Mouse (Mus musculus): ENCODE measurements at regions not wholly inside any gene's neighbourhood (a gene's known extent, or its start where the extent isn't known, plus 50 kb on each side); places are given as distances from the start of the nearest gene placed in this dataset.

- no peak for DNase-seq (ENCODE audit: low spot score)
These were observed 108.7 kb downstream of the Gm10260 start for GRCm38 (mm10) chr13:97651761-97652160.

- no peak for DNase-seq (ENCODE audit: low spot score)
These were observed 109.3 kb downstream of the Gm10260 start for GRCm38 (mm10) chr13:97651176-97651575.

- DNase-seq (ENCODE audit: low spot score), result no peak
These were observed 110.2 kb downstream of the Gm10260 start for GRCm38 (mm10) chr13:97650191-97650590.

- no peak for DNase-seq (ENCODE audit: low spot score)
These were observed 112.9 kb downstream of the Gm10260 start for GRCm38 (mm10) chr13:97647486-97647885.

- DNase-seq (ENCODE audit: low spot score), result no peak
These were observed 114.4 kb downstream of the Gm10260 start for GRCm38 (mm10) chr13:97646021-97646385.

GRCm38 (mm10) chr13:97645107-97646020 lies 115.1 kb downstream of the Gm10260 start:
- DNase-seq (ENCODE audit: low spot score), result no peak

- DNase-seq (ENCODE audit: low spot score), result no peak
These were observed 120.2 kb downstream of the Gm10260 start for GRCm38 (mm10) chr13:97640236-97640635.

- no peak for DNase-seq (ENCODE audit: low spot score)
These were observed 120.8 kb downstream of the Gm10260 start for GRCm38 (mm10) chr13:97639656-97640055.

- no peak for DNase-seq (ENCODE audit: low spot score)
These were observed 121.9 kb downstream of the Gm10260 start for GRCm38 (mm10) chr13:97638457-97639088.

- DNase-seq (ENCODE audit: low spot score), result no peak
These were observed 122.9 kb downstream of the Gm10260 start for GRCm38 (mm10) chr13:97637506-97637905.

- DNase-seq (ENCODE audit: low spot score), result no peak
These were observed 126.2 kb downstream of the Gm10260 start for GRCm38 (mm10) chr13:97634041-97634788.

- DNase-seq (ENCODE audit: low spot score), result no peak
These were observed 126.9 kb downstream of the Gm10260 start for GRCm38 (mm10) chr13:97633551-97633950.

- no peak for DNase-seq (ENCODE audit: low spot score)
These were observed 128.5 kb downstream of the Gm10260 start for GRCm38 (mm10) chr13:97631872-97632402.

GRCm38 (mm10) chr13:97630921-97631320 lies 129.5 kb downstream of the Gm10260 start:
- no peak for DNase-seq (ENCODE audit: low spot score)

- DNase-seq (ENCODE audit: low spot score), result no peak
These were observed 131.8 kb downstream of the Gm10260 start for GRCm38 (mm10) chr13:97628608-97629007.

- no peak for DNase-seq (ENCODE audit: low spot score)
These were observed 133.2 kb downstream of the Gm10260 start for GRCm38 (mm10) chr13:97627247-97627646.

GRCm38 (mm10) chr13:97626786-97627185 lies 133.6 kb downstream of the Gm10260 start:
- DNase-seq (ENCODE audit: low spot score), result no peak

GRCm38 (mm10) chr13:97626116-97626515 lies 134.3 kb downstream of the Gm10260 start:
- no peak for DNase-seq (ENCODE audit: low spot score)

- DNase-seq (ENCODE audit: low spot score), result no peak
These were observed 135.0 kb downstream of the Gm10260 start for GRCm38 (mm10) chr13:97625391-97625790.

- no peak for DNase-seq (ENCODE audit: low spot score)
These were observed 142.2 kb downstream of the Gm10260 start for GRCm38 (mm10) chr13:97618190-97618586.

- no peak for DNase-seq (ENCODE audit: low spot score)
These were observed 142.8 kb downstream of the Gm10260 start for GRCm38 (mm10) chr13:97617511-97618189.

GRCm38 (mm10) chr13:97616919-97617318 lies 143.5 kb downstream of the Gm10260 start:
- no peak for DNase-seq (ENCODE audit: low spot score)
